Mouse (Mus musculus): ENCODE measurements at regions not wholly inside any gene's neighbourhood (a gene's known extent, or its start where the extent isn't known, plus 50 kb on each side); places are given as distances from the start of the nearest gene placed in this dataset.

DNA sequence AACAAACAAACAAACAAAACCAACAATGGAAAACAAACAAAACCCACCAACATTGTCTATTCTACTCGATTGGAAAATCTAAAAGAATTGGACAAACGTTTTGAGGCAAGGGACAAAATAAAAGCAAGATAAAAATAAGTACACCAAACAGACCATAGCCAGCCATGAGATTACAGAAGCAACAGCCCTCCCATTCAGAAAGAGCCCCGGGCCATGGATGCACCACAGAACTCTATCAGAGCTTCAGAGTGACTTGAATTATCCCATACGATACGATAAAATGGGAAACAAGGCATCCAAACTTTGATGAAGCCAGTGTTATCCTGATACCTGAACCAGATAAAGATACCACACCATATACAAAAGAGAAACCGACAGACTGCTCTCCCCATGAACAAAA lies 68.7 kb downstream of the Npepl1 start:
- DNase-seq, result no peak

DNA sequence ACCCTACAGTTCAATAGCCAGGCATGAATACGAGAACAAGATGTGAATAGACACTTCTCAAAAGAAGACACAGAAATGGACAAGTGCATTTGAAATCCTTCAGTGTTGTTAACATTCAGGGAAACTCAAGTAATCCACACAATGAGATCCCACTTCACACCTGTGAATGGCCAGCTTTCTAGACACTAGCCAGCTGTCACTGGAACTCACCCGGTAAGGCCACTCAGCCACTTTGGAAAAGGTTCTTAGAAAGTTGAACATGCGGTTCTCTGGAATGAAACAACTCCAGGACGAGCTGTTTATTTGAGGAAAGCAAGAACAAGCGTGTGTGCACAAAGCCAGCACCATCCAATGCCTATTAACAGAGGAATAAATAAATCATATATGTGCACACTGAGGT lies 74.6 kb downstream of the Npepl1 start:
- DNase-seq, result no peak

GRCm38 (mm10) chr2:174191071-174191470 lies 80.9 kb downstream of the Npepl1 start:
- DNase-seq, result no peak

DNA sequence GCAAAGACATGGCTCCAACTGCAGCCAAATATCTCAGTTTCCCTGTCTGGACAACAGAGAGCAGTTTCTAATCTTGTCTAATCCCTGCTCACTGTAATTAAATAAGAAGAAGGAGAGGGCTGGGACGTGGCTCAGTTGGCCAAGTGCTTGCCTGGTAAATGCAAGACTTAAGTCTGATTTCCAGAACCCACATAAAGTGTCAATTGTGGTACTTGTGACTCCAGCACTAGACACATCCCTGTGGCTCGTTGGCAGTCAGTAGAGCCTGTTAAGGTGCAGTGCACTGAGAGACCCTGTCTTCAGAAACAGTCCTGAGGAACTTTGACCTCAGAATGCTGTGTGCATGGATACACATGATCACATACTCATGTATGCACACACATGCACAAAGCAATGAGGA lies 81.4 kb downstream of the Npepl1 start:
- no peak for DNase-seq

GRCm38 (mm10) chr2:174192026-174192425 lies 81.9 kb downstream of the Npepl1 start:
- no peak for DNase-seq

- peak; percentile 16 for DNase-seq
Measured at GRCm38 (mm10) chr2:174193506-174193905, 83.4 kb downstream of the Npepl1 start.

DNA sequence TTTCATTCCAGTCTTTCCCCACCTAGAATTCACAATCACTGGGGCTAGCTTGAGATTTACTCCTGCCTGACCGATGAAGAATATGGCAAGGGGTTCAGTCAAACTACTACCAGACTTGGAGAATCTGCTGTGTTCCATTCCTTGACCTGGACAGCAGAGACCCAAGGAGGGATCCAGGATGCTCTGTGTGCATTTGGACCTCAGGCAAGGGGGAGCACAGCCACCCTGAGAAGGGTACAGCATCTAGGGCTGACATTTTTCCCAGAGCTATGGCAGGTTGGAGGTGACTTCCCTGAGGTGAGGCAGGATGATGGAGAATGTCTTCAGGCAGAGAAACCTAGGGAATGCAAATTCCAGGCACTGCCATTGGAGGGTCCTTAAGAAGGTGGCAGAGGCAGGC lies 85.5 kb downstream of the Npepl1 start:
- no peak for DNase-seq

DNA sequence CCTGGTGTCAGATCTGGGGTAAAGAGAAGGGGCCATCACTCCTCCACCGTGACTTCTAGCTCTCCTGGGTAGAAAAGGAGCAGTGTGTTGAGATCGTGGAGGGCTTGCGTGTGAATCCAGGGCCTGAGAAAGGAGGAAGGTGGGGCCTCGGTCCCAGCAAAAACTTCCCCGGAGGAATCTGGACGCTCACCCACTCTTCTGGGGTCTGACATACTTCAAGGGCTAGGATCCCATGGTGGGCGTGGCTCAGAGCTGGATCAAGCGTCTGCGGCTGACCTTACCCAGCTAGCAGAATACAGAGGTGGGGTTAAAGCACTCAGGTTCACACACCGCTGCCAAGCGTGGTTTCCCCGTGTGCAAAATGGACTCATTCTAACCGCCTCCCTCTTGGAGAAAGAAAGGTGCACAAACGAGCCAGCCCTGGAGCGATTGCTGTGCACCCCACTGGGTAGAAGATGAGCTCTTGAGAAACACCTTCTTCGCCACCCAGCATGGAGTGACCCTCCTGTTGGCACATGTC lies 86.6 kb downstream of the Npepl1 start:
- DNase-seq, result no peak

DNA sequence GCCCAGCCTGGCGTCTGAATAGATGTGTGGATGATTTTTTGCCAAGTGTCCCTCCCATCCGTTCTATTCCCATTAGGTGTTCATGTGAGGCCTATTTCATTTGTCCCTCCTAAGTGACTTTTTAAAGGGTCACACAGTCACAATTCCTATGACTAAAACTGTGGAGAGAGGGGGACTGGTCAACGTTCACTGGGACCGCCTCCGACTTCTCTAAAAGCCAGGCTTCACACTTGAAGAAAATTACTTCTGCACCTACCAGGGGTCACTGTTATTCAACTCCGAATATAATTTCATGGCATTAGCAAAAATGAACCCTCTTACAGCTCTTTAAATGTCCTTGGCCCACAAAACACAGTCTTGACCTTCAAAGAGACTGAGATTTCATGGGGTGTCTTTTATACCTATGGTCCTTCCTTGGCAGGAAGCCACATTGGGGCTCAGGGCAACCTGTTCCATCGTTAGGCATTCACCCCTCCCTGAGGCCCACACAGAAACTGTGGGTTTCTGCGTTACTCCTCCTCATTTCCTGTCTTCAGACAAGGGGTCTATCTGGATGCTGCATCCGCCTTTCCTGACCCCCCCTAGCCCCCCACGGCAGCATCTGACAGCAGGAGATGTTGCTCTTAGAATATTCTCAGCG lies 86.7 kb upstream of the Gnas start:
- DNase-seq, result no peak

DNA sequence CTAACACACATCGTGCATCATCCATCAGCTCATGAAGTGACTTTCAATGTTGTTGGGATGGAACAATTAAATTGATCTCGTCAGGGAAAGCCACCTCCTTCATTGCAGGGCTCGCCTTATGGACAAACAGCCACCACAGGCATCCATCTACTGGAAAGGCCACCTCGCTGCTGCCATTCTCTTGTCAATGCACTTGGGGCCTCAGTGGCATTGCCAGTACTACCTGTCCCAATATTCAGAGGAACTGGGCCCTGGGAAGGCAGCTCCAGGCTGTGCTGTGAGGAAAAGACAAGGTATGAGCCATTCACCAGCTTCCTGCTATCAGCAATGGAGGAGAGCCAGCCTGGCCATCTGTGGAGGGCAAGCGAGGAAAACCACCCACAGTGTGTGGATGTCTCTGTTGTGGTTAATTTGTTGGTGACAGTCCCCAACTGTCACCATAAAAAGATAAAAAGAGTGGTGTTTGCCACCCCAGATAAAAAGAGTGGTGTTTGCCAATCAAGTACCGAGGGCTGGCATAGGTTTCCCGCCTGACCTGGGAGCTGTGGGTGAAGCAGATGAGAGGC lies 85.6 kb upstream of the Gnas start:
- no peak for DNase-seq

- no peak for DNase-seq
Measured at GRCm38 (mm10) chr2:174199961-174200862, 83.9 kb upstream of the Gnas start.

DNA sequence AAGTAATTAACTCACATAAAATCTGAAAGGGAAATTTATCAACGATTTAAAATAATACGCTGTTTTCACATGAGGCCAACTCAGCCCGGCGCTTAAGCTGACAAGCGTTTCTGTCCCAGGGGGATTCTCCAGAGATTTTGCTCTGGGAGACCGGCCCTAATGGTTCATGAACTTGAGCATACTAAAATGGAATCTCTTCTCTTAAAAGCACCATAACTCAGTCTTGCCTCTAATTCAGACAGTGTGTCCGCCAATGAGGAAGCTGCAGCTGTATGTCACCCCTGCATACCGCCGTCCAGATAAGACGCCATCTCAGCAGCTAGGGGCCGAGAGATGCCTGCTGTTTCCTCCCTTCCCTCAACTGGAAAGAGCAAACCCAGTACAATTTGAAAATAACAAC lies 80.7 kb upstream of the Gnas start:
- DNase-seq, result peak; percentile 7

DNA sequence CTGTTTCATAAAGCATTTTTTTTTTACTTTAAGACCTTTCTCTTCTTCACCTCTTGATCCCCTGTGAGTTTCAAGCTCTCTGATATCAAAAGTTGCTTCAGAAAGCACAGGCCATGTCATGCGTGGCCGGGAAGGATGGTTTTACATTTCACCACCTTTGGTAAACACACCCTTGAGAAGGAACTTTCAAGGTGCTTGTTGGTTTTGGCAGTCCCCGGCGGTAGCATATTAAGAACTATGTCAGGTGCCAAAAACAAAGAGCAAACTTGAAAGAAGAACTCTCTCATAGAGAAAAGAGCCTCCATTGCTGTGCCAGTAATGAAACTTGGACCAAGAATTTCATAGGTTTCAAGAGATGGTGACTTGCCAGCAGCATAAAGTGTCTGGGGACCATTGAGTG lies 72.4 kb upstream of the Gnas start:
- no peak for DNase-seq

GRCm38 (mm10) chr2:174226660-174227059 lies 57.5 kb upstream of the Gnas start:
- no peak for DNase-seq

Data from adrenal gland, postnatal 10 days (tissue).